Mouse (Mus musculus) B cell, adult 2 months (primary cell): ENCODE results near the gene Lysmd3.
"Not testable (repeated sequence)": the region's sequence is repeated elsewhere in the genome, so short reads cannot be mapped to it uniquely, and the experiment has no call there.

ENCODE experiments used
- DNase-seq, 2 experiments: peaks; one replicate each; pipeline ENCODE4 v3.0.0; 2022

Gene Lysmd3

GRCm38 (mm10) chr13:81657351-81658052, at the start of gene Lysmd3:
Gene Lysmd3, plus strand, starts transcription at chr13:81657663.
- DNase-seq, result peak; percentile 93

DNA sequence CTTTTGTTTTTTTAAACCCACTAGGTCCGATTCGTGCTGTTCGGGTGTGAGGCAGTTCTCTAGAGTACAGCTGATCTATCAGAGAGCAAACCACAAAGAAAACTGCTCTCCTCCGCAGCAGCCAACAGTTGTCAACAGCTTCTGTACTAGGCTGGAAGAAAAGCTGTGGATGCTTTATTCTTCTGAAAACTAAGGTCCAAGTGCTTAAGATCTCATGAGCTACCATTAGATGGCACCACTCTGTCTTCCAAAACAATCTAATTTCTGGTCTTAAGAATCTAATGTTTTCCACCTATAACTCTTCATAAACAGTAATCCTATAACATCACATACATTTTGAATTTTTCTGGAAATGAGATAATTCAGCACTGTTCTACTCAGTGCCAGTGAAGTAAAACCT, 47.1 kb upstream of the Lysmd3 start:
- DNase-seq, result no peak

- DNase-seq, result not testable (repeated sequence)
Measured at GRCm38 (mm10) chr13:81627861-81628260, 29.6 kb upstream of the Lysmd3 start.

GRCm38 (mm10) chr13:81628631-81629190, 28.8 kb upstream of the Lysmd3 start:
- no peak for DNase-seq

DNA sequence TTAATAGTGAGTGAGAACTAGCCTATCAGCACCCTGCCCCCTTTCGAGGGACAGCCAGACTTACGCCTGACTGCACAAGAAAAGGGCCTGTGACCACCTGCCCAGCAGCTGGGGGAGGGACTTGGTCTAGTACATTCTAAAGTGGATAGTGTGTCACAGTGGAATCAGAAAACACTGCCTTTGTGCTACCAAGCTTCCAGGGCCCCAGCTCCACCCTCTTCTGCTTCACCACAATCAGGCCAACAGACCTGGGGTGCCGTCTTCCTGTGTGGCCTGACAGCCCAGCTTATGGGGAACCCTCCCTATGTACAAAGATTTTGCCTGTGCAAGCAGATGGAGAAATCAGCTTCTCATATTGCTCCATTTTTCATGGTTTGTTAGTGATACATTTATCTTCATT, 28.1 kb upstream of the Lysmd3 start:
- DNase-seq, result no peak

- DNase-seq, result no peak
Measured at GRCm38 (mm10) chr13:81630566-81630965, 26.9 kb upstream of the Lysmd3 start.

DNA sequence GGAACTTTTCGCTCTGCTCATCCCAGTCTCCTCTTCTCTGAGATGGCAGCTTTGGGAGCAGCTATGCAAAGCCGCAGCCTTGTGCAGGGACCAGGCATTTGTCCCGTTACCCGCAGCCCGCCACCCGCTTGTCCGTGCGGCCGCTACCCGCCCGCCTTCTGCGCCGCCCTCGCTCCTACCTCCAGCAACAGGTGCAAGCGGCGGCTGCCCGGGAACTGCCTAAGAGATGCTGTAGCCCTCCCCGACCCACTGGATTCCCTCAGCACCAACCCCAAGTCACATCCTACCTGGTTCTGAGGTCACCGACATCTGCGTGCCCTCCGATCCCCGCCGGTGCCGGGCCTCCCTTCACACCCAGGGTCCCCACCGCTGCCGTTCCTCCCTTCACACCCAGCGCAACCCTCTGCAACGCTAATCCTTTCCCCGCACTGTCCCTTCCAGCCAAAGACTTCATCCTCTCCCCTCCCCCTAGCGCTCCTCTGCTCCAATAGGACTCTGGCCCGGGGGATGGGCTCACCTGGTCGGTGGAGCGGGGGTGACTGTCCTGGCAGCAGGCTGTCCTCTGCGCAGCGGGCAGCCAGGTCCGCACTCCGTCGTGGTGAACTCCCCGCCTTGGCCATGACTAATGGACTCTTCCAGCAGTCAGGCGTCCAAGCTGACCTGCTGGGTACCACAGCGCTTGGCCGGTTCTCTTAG, 24.6 kb upstream of the Lysmd3 start, which contains the start of gene Adgrv1:
Gene Adgrv1, minus strand, starts transcription at position 435 of the 696 bp plus-strand sequence.
- no peak for DNase-seq

DNA sequence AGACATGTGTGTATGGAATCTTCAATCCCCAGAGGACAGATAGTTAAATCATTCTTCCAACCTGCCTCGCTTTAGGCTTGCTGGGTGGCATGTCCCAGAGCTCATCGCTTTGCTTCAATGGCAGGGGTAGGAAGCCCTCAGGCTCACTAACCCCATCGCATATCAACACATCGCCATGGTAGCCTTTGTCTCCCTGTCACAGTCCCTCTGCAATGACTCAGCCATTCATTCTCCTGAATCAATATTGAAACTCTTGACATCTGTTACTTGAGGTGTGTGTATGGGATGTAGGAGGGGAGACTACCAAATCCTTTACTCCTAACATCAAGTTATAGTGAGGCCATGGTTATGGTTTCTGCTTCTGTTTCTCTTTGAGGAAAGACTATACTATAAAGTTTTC, 17.8 kb upstream of the Lysmd3 start:
- DNase-seq, result no peak

- DNase-seq, result no peak
Measured at GRCm38 (mm10) chr13:81640881-81641280, 16.6 kb upstream of the Lysmd3 start.

DNA sequence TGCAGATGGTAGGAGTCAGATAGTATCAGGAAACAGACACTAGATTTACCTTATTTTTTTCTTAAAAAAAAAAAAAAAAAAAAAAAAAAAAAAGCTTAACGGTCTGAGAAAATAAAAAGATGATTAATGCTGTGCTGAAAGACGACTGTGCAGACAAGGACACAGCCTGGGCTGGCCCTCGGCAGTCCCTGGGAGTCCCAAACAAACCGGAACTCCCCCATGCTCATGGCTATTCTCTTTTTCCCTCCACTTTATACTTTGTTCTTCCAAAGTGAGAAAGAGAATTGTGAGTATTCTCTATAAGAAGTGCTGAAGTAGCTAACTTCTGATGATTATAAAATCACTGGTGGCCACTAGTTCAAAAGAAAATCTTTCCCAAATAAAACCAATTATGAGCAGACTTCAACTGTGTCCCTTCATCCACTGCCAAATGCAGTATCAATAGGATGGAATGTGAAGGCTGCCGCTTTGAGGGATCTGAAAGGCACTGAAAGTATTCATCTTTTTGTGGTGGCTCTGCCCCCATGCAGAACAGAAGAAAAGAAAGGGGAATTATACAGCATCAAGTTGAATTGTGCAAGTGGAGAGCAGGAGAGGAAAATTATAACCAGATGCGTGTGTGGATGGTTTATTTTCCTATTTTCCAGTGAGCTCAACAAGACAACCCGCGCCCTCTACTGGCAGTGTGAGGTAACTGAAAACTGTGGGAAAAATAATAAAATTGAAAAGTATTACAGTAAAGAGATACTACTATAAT, 16.0 kb upstream of the Lysmd3 start:
- DNase-seq, result peak; percentile 54

- DNase-seq, result no peak
Measured at GRCm38 (mm10) chr13:81642491-81643149, 14.8 kb upstream of the Lysmd3 start.

GRCm38 (mm10) chr13:81644047-81644565, 13.4 kb upstream of the Lysmd3 start:
- DNase-seq, result no peak

DNA sequence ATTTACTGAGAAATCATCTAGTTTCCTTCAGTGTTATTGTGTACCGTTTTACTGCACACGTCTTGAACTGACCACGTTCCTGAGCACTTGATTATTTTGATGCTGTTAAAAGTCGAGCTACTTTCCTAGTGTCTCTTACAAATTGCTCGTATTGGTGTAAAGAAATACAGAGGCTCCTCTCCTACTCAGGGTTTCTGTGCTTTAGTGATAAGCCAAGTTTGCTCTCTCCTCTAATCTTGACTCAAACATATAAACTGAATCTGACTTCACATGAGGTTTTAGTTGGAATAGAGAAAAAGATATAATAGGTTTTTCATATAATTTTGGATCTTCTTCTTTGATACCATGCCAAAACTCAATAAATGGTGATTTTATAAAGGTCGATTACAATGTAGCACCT, 11.1 kb upstream of the Lysmd3 start:
- no peak for DNase-seq

DNA sequence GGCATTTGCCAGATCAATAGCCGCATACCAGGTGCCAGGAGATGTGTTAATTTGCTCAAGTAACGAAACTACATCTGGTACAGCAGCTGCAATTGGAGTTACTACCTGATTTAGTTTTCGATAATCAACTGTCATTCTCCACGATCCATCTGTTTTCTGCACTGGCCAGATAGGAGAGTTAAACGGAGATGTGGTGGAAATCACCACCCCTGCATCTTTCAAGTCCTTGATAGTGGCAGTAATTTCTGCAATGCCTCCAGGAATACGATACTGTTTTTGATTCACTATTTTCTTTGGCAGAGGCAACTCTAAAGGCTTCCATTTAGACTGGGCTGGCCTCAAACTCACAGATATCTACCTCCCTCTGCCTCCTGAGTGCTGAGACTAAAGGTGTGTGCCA, 7.1 kb upstream of the Lysmd3 start:
- DNase-seq, result not testable (repeated sequence)

DNA sequence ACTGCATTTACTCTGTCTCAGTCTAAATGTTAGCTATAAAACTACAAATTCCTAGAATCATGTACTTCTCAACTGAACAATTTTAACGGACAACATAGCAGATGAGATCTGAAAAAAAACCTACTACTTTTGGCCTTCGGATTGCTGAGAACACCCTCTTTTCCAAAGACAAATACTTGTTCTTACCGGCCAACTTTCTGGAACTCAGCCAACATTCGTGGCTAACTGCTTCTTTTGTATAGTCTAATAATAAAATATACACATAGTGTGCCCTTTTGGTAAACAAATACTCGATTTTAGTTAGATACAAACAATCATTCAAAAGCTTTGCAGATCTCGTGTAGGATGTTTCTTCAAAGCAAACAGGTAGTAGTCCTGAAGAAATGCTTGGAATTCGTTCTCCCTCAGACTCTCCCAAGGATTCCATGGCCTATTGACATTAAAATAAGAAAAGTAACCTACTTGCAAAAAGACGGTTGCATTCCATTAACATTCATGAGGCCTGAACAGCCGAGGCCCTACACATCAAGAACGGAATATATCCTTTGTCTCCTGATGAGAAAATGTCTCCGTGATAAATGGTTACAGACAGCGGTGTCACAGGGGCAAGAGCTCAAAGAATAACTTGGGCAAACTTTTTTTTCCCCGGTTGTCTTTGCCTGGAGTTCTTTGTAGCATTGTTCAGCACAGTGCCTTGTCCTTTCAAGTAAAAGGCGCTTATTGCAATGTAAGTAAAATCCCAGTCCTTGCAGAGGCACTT, 1.2 kb upstream of the Lysmd3 start:
- DNase-seq, result no peak

GRCm38 (mm10) chr13:81657008-81657350, 484 bp upstream of the Lysmd3 start:
- DNase-seq, result no peak

GRCm38 (mm10) chr13:81658053-81658752, 740 bp downstream of the Lysmd3 start:
- no peak for DNase-seq

DNA sequence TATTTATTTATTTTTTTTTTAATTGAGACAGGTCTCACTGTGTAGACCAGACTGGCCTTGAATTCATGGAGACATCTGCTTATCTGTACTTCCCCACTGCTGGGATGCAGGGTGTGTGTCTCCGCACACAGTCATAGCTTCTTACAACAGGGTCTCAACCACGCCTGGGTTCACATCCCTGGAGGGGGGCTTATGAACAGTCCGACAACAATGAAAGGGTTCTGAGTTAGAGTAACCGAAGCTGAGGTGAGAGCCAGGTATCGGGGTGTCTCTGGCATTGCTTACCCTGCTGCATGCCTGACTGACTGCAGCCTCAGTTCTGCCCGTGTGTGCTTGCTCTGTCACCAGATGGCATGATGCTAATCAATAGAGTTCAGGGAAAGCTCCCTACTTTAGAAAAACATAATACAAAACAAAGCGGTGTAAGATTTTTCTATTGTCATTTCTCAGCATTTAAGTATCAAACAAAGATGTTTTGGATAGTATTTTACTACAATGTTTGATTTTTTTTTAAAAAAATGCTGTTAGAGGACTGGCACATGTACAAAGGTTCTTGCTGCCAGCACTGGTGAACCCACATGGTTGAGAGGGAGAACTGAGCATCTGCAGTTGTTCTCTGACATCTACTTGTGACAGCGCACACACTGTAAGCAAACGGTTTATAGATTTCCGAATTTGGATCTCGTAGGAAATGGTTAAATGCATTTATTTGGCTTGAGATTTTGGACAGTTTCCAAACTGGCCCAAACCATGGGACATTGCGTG, 6.3 kb downstream of the Lysmd3 start:
- DNase-seq, result no peak

DNA sequence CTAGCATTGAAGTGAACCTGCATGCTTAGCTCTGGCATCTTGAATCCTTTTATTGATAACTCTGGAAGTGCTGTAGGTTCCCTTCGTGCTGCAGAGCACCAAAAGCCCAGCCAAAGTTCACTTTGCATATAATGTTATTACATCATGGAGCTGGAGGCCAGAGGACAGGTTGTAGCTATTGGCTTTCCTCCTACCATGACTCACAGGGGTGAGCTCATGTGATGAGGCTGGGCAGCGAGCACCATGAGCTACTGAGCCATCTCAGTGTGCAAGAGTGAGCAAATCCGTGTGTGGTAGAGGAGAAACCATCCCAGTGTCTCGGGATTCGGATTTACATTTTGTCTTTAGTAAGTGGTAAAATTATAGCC, 6.9 kb downstream of the Lysmd3 start:
- no peak for DNase-seq

DNA sequence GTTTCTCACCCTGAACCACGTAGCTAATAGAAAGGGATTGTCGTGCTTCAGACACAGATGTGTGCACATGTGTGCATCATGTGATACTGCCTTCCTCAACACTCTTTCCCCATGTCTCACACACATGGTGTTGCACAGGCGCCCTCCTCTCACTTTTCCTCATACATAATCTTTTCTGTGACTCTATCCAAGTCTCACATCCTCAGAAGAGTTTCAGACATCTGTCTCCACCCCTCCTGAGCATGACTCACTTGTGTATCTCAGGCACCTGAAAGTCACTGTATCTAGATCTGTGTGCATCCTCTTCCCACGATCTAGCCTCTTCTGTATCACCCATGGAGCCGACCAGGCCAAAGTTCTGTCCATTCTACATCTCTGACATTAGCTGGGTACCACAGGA, 10.2 kb downstream of the Lysmd3 start:
- no peak for DNase-seq

DNA sequence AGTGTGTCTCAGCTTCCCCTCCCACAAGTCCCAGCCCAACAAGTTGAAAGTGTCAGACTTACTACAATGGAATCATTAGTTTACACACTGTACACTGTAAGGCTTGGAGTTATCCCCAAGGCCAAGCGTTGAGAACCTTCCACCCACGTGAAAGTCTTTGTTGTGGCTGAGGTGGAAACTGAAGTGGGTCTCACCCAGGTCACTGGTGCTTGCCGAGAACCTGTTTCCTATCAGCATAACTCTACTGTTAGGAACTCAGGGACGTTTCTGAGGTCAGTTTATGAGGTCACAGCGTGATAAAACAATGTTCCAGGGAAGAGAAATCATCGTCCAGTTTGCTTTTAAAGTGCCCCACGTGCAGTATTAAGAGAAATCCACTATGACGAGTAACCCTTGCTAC, 17.9 kb downstream of the Lysmd3 start:
- DNase-seq, result no peak
